Mouse (Mus musculus) midbrain, embryonic 14.5 days (tissue): Measurements from ENCODE around the gene Fgfr4. TPM values are rescaled to one million over a fixed set of nuclear protein-coding genes. Genes with fewer than 3 reads are reported as not detected.
A peak's percentile ranks its signal among the peaks of the same experiment; 100 is the strongest.

ENCODE experiments used
- ATAC-seq: fragments of 200-750 bp; cut with Nextera tagmentation; 2 replicates; pipeline ENCODE4 v1.8.0; 2017; ENCODE audit warnings: moderate number of reproducible peaks, moderate library complexity; ENCODE audit not compliant: low FRiP score, low TSS enrichment
- DNase-seq: peaks from one replicate; pipeline ENCODE4 v3.0.0-alpha.2; 2015
- H3K27ac ChIP-seq: fragments of 300-500 bp; sonication (generic); replicated peaks from 2 replicates; pipeline ENCODE4 v1.5.1; 2014; ENCODE audit warnings: mild to moderate bottlenecking, low read depth, low read length, moderate library complexity
- H3K27me3 ChIP-seq: fragments of 300-500 bp; sonication (generic); 2 replicates; pipeline ENCODE4 v1.6.1; 2014; ENCODE audit warnings: low read length, control low read depth, mixed read lengths; ENCODE audit not compliant: control insufficient read depth, insufficient read depth
- H3K36me3 ChIP-seq: fragments of 300-500 bp; sonication (generic); 2 replicates; pipeline ENCODE4 v1.6.1; 2014; ENCODE audit warnings: low read length, control low read depth; ENCODE audit not compliant: control insufficient read depth, insufficient read depth
- H3K4me1 ChIP-seq: fragments of 300-500 bp; sonication (generic); 2 replicates; pipeline ENCODE4 v1.6.1; 2014; ENCODE audit warnings: mild to moderate bottlenecking, antibody characterized with exemption, low read length, control low read depth; ENCODE audit not compliant: control insufficient read depth, insufficient read depth
- H3K4me2 ChIP-seq: fragments of 300-500 bp; sonication (generic); 2 replicates; pipeline ENCODE4 v1.6.1; 2014; ENCODE audit warnings: mild to moderate bottlenecking, low read length, moderate library complexity
- H3K4me3 ChIP-seq: fragments of 300-500 bp; sonication (generic); replicated peaks from 2 replicates; pipeline ENCODE4 v1.5.1; 2014; ENCODE audit warnings: low read depth, low read length
- H3K9ac ChIP-seq: fragments of 300-500 bp; sonication (generic); replicated peaks from 2 replicates; pipeline ENCODE4 v1.6.1; 2014; ENCODE audit warnings: mild to moderate bottlenecking, low read length, moderate library complexity
- H3K9me3 ChIP-seq: fragments of 300-500 bp; sonication (generic); 2 replicates; pipeline ENCODE4 v1.6.1; 2016; ENCODE audit warnings: low read length, control low read depth, mixed read lengths; ENCODE audit not compliant: control insufficient read depth
- WGBS: fragments of 180-500 bp; shearing (Covaris S2); extraction: QIAGEN DNeasy Blood & Tissue Kit; methylation state at CpG from one replicate; pipeline ENCODE4 v1.1.7; 2014; 5-methylcytosine and 5-hydroxymethylcytosine counted together
- polyA plus RNA-seq: library from polyadenylated mRNA; unstranded; fragments of >200 nt; fragmentation: Nextera tagmentation; extraction: Ambion mirVana; gene quantifications from 2 replicates; pipeline ENCODE4 v1.2.1, GENCODE M21; 2014

Gene Fgfr4
- polyA plus RNA-seq, 1 experiment from 2014 or later: 0.99 TPM

DNA sequence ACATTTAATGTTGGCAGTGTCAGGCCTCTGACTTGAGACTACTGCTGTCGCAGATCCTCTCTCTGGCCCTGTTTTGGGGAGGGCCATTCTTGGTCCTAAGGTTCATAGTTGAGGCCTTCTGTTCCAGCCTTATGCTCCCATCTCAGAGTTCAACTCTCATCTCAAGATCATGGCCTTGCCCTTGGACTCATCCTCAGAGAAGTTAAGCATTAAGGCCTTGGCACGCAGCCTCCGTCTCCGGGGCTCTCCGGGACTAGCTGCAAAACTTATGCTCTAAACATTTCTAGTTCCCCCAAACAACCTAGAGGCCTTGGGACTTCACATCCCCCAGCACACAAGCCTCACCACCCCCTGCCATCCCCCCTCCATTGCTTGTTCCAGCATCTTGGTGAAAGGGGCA lies 15.8 kb downstream of the Fgfr4 start:
- no peak overlapping the region for H3K9ac ChIP-seq
- DNase-seq (no peak), ATAC-seq (no peak)
- H3K27ac ChIP-seq: peak overlapping the region; percentile 32; the same call in 1 of the 2 replicates
- no peaks in the 10 kb centered on the region for H3K27me3 ChIP-seq
- no peaks in the 10 kb centered on the region for H3K9me3 ChIP-seq
- no peak overlapping the region for H3K4me2 ChIP-seq
- H3K4me1 ChIP-seq: peaks cover 25% of the 10 kb centered on the region
- H3K36me3 ChIP-seq: no peaks in the 10 kb centered on the region
- 96% methylated on average over 5 of the region's 5 CpGs for WGBS
- no peak overlapping the region for H3K4me3 ChIP-seq

DNA sequence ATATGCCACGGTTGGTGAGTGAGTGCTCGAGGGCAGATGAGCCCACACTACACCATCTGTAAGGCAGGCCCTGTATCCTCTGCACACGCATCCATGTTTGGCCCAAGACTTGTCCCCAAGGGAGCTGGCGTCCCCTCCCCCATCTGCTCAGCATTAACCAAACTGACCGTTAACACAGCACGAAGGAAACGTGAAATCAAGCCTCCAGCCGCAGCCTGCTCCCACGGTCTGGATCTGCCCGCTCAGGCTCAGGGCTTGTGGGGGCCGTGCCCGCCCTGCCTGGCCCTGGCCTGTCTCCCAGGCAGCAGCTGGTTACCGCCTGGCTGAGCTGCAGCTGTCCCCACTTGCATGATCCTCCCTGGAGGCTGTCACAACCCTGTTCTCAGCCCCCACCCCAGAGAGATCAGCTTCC lies 16.5 kb downstream of the Fgfr4 start:
- H3K36me3 ChIP-seq: no peaks in the 10 kb centered on the region
- no peaks in the 10 kb centered on the region for H3K9me3 ChIP-seq
- no peak overlapping the region for H3K9ac ChIP-seq
- H3K27me3 ChIP-seq: no peaks in the 10 kb centered on the region
- H3K4me2 ChIP-seq: no peak overlapping the region
- DNase-seq (peak; percentile 68), ATAC-seq (peak; percentile 81)
- H3K4me1 ChIP-seq: peaks cover 25% of the 10 kb centered on the region
- H3K4me3 ChIP-seq: no peak overlapping the region
- H3K27ac ChIP-seq: peak overlapping the region; percentile 32
- 26% methylated on average over 13 of the region's 13 CpGs for WGBS

DNA sequence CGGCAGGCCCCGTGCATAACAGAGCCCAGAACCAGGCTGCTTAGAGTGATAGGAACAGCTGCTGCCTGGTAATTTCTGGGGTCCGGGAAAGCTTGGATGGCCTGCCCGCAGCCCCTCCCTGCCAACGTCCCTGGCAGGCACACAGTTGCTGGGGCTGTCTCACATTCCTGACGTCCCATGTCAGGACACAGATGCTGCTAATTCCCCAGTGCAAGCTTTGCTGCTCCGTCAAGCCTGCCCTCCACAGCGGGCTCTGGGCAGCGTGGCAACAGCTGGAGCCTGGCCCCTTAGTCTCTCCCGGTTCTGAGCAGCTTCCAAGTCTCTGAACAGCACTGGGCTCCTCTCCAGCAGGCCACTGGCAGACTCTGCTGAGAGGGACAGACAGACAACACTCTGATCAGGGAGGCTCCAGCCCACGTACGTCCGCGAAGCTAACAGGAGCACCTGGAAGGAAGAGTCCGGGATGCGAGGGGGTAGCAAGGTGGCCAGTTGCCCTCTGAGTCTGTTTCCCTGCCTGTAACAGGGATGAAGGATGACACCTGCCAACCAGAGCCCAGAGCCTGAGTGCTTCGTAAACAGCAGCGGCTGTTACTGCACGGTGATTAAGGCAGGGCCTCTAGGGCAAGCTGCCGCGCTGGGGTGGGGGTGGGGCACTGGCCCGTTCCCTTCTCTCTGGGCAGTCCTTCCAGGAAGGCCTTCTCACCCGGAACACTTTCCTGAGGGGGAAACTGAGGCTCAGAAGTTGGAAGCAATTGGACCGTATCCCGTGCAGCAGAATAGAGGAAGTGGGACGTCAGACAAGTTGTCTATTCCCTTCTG lies 19.3 kb downstream of the Fgfr4 start:
- 11% methylated on average over 26 of the region's 26 CpGs for WGBS
- DNase-seq (peak; percentile 74), ATAC-seq (peak; percentile 69)
- no peaks in the 10 kb centered on the region for H3K36me3 ChIP-seq
- no peak overlapping the region for H3K4me3 ChIP-seq
- H3K9ac ChIP-seq: no peak overlapping the region
- H3K4me2 ChIP-seq: peak overlapping the region; percentile 35
- H3K27me3 ChIP-seq: no peaks in the 10 kb centered on the region
- no peaks in the 10 kb centered on the region for H3K9me3 ChIP-seq
- H3K27ac ChIP-seq: peak overlapping the region; percentile 71
- H3K4me1 ChIP-seq: peaks cover 25% of the 10 kb centered on the region

DNA sequence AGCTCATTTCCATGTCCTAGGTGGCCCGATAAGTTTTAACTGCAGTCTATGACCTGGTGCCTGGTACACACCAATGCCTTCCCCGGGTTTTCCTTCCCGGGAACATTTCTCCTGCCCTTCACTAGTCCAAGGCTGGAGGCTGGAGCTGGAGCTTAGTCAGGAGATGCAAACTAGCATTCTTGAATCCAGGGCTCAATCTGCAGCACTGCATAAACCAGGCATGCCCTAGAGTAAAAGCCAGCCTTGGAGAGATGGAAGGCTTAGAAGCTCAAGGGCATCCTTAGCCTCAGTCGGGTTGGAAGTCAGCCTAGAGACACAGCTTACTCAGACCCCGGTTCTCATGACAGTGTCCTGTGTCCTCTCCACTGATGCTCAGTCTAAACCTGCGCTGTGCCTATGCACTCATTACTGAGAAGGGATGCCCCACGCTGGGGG lies 19.9 kb downstream of the Fgfr4 start:
- no peak for ATAC-seq
- WGBS: 43% methylated on average over 7 of the region's 7 CpGs
- no peak overlapping the region for H3K4me2 ChIP-seq
- peaks cover 25% of the 10 kb centered on the region for H3K4me1 ChIP-seq
- H3K27ac ChIP-seq: no peak overlapping the region
- H3K9ac ChIP-seq: no peak overlapping the region
- no peaks in the 10 kb centered on the region for H3K27me3 ChIP-seq
- H3K4me3 ChIP-seq: no peak overlapping the region
- H3K36me3 ChIP-seq: no peaks in the 10 kb centered on the region
- H3K9me3 ChIP-seq: no peaks in the 10 kb centered on the region
- no peak for DNase-seq

DNA sequence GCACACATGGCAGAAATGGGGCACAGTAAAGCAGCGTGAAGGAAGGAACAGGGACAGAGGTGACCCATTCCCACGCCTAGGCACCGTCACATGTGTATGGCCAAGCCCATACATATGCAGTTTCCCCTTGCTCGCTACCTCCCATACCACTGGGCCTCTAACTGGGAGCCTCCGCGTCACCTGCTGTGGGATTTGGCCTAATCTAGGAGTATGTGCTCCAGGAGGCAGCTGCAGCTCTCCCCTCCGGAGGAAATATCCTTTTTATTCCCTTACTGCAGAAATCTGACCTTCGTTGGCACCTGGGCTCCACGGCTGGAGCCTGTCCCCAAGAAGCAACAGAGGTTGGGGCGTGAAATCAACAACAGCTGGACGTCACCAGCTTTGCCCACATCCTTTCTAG lies 21.9 kb downstream of the Fgfr4 start:
- Histone ChIP-seq H3K9ac (no peak overlapping the region), H3K27ac (no peak overlapping the region), H3K4me3 (no peak overlapping the region), H3K36me3 (no peaks in the 10 kb centered on the region), H3K27me3 (no peaks in the 10 kb centered on the region), H3K4me2 (no peak overlapping the region), H3K4me1 (peaks cover 16% of the 10 kb centered on the region), H3K9me3 (no peaks in the 10 kb centered on the region)
- DNase-seq: no peak
- no peak for ATAC-seq
- 71% methylated on average over 11 of the region's 11 CpGs for WGBS

DNA sequence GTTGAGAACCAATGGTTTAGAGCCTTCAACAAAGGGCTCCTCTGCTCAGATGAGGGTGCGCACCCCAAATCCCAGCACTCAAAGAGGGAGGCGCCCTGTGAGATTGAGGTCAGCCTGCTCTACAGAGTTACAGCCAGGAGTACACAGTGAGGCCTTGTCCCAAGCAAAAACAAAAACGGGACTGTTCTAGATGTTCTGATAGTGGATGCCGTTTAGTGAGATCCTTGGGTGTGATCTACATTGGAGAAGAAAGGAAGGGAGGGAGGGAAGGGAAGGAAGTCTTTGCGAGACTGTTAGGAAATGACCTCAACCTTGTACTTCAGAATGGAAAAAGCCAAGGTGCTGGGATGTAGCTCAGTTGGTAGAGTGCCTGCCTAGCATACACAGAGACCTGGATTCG lies 23.8 kb downstream of the Fgfr4 start:
- Histone ChIP-seq H3K4me2 (no peak overlapping the region), H3K9me3 (no peaks in the 10 kb centered on the region), H3K4me3 (no peak overlapping the region), H3K9ac (no peak overlapping the region), H3K27me3 (no peaks in the 10 kb centered on the region), H3K4me1 (peaks cover 12% of the 10 kb centered on the region), H3K36me3 (no peaks in the 10 kb centered on the region), H3K27ac (no peak overlapping the region)
- no peak for ATAC-seq
- 89% methylated on average over 6 of the region's 6 CpGs for WGBS
- DNase-seq: no peak

DNA sequence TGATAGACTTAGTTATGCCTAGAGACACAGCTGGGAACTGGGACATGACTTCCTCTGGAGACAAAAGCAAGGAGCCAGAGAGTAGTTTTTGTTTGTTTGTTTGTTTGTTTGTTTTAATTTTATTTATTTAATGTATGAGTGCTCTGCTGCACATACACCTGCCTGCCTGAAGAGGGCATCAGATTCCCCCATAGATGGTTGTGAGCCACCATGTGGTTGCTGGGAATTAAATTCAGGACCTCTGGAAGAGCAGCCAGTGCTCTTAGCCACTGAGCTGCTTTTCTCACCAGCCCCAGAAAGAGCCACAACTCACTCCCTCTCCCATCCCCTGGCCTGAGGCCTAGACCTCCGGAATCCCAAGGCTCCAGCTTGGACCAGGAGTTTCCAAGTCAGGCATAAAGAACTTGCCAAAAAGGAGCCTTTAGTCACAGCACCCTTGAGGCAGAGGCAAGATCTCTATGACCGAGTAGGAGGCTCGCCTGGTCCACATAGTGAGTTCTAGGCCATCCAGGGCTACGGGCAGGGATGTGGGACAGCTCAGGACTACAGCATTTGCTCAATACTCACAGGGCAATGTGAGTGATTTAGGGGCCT lies 25.6 kb downstream of the Fgfr4 start:
- Histone ChIP-seq H3K27me3 (no peaks in the 10 kb centered on the region), H3K4me1 (peaks cover 6% of the 10 kb centered on the region; the same call in 1 of the 2 replicates), H3K27ac (no peak overlapping the region), H3K4me2 (no peak overlapping the region), H3K4me3 (no peak overlapping the region), H3K9me3 (no peaks in the 10 kb centered on the region), H3K36me3 (no peaks in the 10 kb centered on the region), H3K9ac (no peak overlapping the region)
- 59% methylated on average over 4 of the region's 4 CpGs for WGBS
- no peak for DNase-seq
- no peak for ATAC-seq

DNA sequence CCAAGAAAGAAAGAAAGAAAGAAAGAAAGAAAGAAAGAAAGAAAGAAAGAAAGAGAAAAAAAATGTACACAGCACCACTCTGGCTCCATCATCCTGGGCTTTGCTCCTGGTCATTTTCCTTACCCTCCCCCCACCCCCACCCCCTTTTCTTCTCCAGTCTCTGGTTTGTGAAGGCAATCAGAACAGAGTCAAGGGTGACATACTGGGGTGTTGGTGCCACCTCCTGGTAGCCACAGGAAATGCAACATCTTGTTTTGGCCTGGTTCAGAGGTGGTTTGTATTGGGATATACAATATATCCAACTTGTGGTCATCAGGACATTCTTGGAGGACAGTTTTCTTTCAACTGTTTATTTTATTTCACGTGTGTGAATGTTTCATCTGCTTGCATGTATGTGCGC lies 26.1 kb downstream of the Fgfr4 start:
- no peaks in the 10 kb centered on the region for H3K27me3 ChIP-seq
- DNase-seq: peak; percentile 82
- H3K4me3 ChIP-seq: no peak overlapping the region
- 37% methylated on average over 2 of the region's 2 CpGs for WGBS
- no peak overlapping the region for H3K27ac ChIP-seq
- no peak overlapping the region for H3K9ac ChIP-seq
- no peaks in the 10 kb centered on the region for H3K9me3 ChIP-seq
- H3K4me1 ChIP-seq: peaks cover 6% of the 10 kb centered on the region; the same call in 1 of the 2 replicates
- H3K4me2 ChIP-seq: no peak overlapping the region
- no peaks in the 10 kb centered on the region for H3K36me3 ChIP-seq
- ATAC-seq: peak; percentile 48; the same call in 1 of the 2 replicates

DNA sequence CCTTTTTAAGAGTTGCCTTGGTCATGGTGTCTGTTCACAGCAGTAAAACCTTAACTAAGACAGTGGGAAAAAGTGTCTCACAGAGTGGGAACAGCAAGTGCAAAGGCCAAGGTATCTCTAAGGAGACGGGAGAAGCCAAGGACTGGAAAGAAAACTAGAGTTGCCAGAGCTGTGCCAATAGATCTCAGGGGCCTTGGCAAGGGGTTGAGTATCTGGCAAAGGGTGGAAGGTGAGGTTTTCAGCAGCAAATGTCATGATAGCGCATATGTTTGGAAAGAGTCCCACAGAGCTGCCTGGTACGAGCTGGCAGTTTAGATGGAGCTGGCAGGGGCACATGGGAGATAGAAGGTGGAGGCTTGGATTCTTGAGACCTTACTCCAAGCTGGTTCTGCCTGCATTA lies 27.2 kb downstream of the Fgfr4 start:
- Histone ChIP-seq H3K4me1 (peaks cover 6% of the 10 kb centered on the region; the same call in 1 of the 2 replicates), H3K4me3 (no peak overlapping the region), H3K9me3 (no peaks in the 10 kb centered on the region), H3K36me3 (no peaks in the 10 kb centered on the region), H3K27ac (no peak overlapping the region), H3K27me3 (no peaks in the 10 kb centered on the region), H3K4me2 (no peak overlapping the region), H3K9ac (no peak overlapping the region)
- WGBS: 89% methylated on average over 3 of the region's 3 CpGs
- ATAC-seq: no peak
- DNase-seq: no peak
